Mouse (Mus musculus) adrenal gland, postnatal 25 days (tissue): ENCODE results near the gene Hspb1. TPM values are rescaled to one million over a fixed set of nuclear protein-coding genes. Genes with fewer than 3 reads are reported as not detected.

Source experiments
- DNase-seq: peaks from one replicate; pipeline ENCODE4 v3.0.0; 2021; ENCODE audit warnings: mixed read lengths
- long read RNA-seq: library from polyadenylated mRNA; stranded (forward); transcript quantifications from one replicate; pipeline ENCODE4 v2.0.0, GENCODE M21; 2021
- total RNA-seq: library from RNA; stranded (reverse); gene quantifications from 2 replicates; pipeline ENCODE4 v1.2.3, GENCODE M21; 2021

Gene Hspb1
- total RNA-seq: 80.7 and 133 TPM in 2 replicates
- long read RNA-seq, transcript Hspb1-201 (3 exons, 903 nt): major isoform, 99 of 101 reads
- long read RNA-seq, partial matches to known transcripts: 2 of 101 reads
- long read RNA-seq, other reads (novel, unspliced or antisense): 0 of 101 reads

GRCm38 (mm10) chr5:135887675-135888102, at the start of gene Hspb1:
Gene Hspb1, plus strand, starts transcription at chr5:135887919.
- peak; percentile 82 for DNase-seq

GRCm38 (mm10) chr5:135841651-135842050, 46.1 kb upstream of the Hspb1 start:
- no peak for DNase-seq

- peak; percentile 64 for DNase-seq
Observed at GRCm38 (mm10) chr5:135843418-135843817, 44.3 kb upstream of the Hspb1 start.

- DNase-seq: no peak
Observed at GRCm38 (mm10) chr5:135845676-135846320, 41.9 kb upstream of the Hspb1 start.

GRCm38 (mm10) chr5:135847460-135847859, 40.3 kb upstream of the Hspb1 start:
- DNase-seq: no peak

GRCm38 (mm10) chr5:135847881-135848280, 39.8 kb upstream of the Hspb1 start:
- DNase-seq: no peak

- no peak for DNase-seq
Observed at GRCm38 (mm10) chr5:135851024-135851423, 36.7 kb upstream of the Hspb1 start.

GRCm38 (mm10) chr5:135851481-135851880, 36.2 kb upstream of the Hspb1 start:
- no peak for DNase-seq

GRCm38 (mm10) chr5:135852421-135852820, 35.3 kb upstream of the Hspb1 start:
- no peak for DNase-seq

GRCm38 (mm10) chr5:135853731-135854130, 34.0 kb upstream of the Hspb1 start:
- no peak for DNase-seq

GRCm38 (mm10) chr5:135855156-135855555, 32.6 kb upstream of the Hspb1 start:
- peak; percentile 86 for DNase-seq

- no peak for DNase-seq
Observed at GRCm38 (mm10) chr5:135866662-135867061, 21.1 kb upstream of the Hspb1 start.

GRCm38 (mm10) chr5:135867637-135868593, 19.8 kb upstream of the Hspb1 start:
- DNase-seq: peak; percentile 37

GRCm38 (mm10) chr5:135868653-135869052, 19.1 kb upstream of the Hspb1 start:
- DNase-seq: no peak

GRCm38 (mm10) chr5:135869661-135870423, 17.9 kb upstream of the Hspb1 start:
- DNase-seq: no peak

- no peak for DNase-seq
Observed at GRCm38 (mm10) chr5:135870505-135870904, 17.2 kb upstream of the Hspb1 start.

- DNase-seq: no peak
Observed at GRCm38 (mm10) chr5:135872996-135873395, 14.7 kb upstream of the Hspb1 start.

- DNase-seq: no peak
Observed at GRCm38 (mm10) chr5:135873753-135874152, 14.0 kb upstream of the Hspb1 start.

GRCm38 (mm10) chr5:135877180-135877579, 10.5 kb upstream of the Hspb1 start:
- DNase-seq: peak; percentile 65

GRCm38 (mm10) chr5:135877831-135878231, 9.9 kb upstream of the Hspb1 start:
- peak; percentile 51 for DNase-seq

- DNase-seq: peak; percentile 84
Observed at GRCm38 (mm10) chr5:135879449-135880158, 8.1 kb upstream of the Hspb1 start.

- no peak for DNase-seq
Observed at GRCm38 (mm10) chr5:135884641-135885040, 3.1 kb upstream of the Hspb1 start.
